Mouse (Mus musculus) liver, embryonic 16.5 days (tissue): Measurements from ENCODE around the gene Kcnd3. TPM values are rescaled to one million over a fixed set of nuclear protein-coding genes. Genes with fewer than 3 reads are reported as not detected.

Source experiments
- ATAC-seq: fragments of 200-750 bp; cut with Nextera tagmentation; 2 replicates; pipeline ENCODE4 v1.8.0; 2017; ENCODE audit warnings: low read depth, mild to moderate bottlenecking, moderate number of reproducible peaks, moderate library complexity
- H3K27ac ChIP-seq: fragments of 300-500 bp; sonication (generic); 2 replicates; pipeline ENCODE4 v1.5.1; 2014; ENCODE audit warnings: mild to moderate bottlenecking, low read length
- H3K27me3 ChIP-seq: fragments of 300-500 bp; sonication (generic); 2 replicates; pipeline ENCODE4 v1.6.1; 2014; ENCODE audit warnings: low read depth, low read length, mixed read lengths; ENCODE audit not compliant: control insufficient read depth, insufficient read depth
- H3K36me3 ChIP-seq: fragments of 300-500 bp; sonication (generic); 2 replicates; pipeline ENCODE4 v1.6.1; 2014; ENCODE audit warnings: mild to moderate bottlenecking; ENCODE audit not compliant: control insufficient read depth, insufficient read depth
- H3K4me1 ChIP-seq: fragments of 300-500 bp; sonication (generic); 2 replicates; pipeline ENCODE4 v1.6.1; 2014; ENCODE audit warnings: low read depth, low read length, mixed read lengths; ENCODE audit not compliant: control insufficient read depth
- H3K4me2 ChIP-seq: fragments of 300-500 bp; sonication (generic); 2 replicates; pipeline ENCODE4 v1.6.1; 2014; ENCODE audit warnings: low read depth, low read length, mixed read lengths
- H3K4me3 ChIP-seq: fragments of 300-500 bp; sonication (generic); 2 replicates; pipeline ENCODE4 v1.5.1; 2014; ENCODE audit warnings: low read depth, mild to moderate bottlenecking, low read length
- H3K9ac ChIP-seq: fragments of 300-500 bp; sonication (generic); 2 replicates; pipeline ENCODE4 v1.6.1; 2014; ENCODE audit warnings: low read depth, low read length
- H3K9me3 ChIP-seq: fragments of 300-500 bp; sonication (generic); replicated peaks from 2 replicates; pipeline ENCODE4 v1.6.1; 2016; ENCODE audit warnings: low read length; ENCODE audit not compliant: control insufficient read depth
- WGBS: fragments of 180-500 bp; shearing (Covaris S2); extraction: QIAGEN DNeasy Blood & Tissue Kit; methylation state at CpG from one replicate; pipeline ENCODE4 v1.1.7; 2014; ENCODE audit not compliant: insufficient replicate concordance; 5-methylcytosine and 5-hydroxymethylcytosine counted together
- polyA plus RNA-seq: library from polyadenylated mRNA; unstranded; fragments of >200 nt; fragmentation: Nextera tagmentation; extraction: Ambion mirVana; gene quantifications from 2 replicates; pipeline ENCODE4 v1.2.1, GENCODE M21; 2015

Gene Kcnd3
- 0.04 and 0.05 TPM in 2 replicates for polyA plus RNA-seq

DNA sequence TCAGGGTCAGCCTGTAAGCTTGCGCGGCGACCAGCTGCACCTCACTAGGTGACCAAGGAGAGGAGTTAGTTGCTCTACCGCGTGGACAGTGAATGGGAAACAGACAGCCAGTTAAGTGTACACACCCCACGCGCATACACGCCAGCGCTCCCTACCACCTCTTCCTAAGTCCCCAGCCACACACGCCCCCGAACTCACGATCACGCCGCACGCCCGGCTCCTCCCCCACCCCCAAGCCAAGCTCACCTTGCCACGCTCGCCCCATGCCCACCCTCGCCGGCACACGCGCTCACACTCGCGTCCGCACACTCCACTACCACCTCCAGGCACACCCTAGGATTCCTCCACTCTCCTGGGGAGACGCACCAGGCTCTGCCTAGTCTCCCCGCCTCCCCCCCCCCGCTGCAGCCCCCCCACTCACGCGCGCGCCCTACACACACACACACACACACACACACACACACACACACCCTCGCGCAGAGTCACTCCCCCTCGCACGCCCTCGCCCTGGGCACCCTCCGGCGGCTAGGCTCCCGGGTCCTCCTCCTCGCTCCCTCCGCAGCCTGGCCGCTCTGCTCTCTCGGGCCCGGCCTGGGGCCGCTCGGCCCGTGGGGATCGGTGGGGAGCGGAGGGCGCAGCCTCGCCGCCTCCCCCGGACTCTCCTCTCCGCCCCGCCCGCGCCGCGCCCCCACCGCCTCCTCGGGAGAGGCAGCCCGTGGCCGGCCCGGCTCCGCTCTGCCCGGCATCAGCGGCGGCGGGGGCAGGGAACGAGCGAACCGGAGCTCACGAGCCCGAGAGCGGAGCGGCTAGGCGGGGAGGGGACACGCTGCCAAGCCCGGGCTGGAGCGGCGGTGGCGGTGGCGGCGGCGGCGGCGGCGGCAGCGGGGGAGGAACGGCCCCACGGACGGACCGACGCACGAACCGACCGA is at the start of gene Kcnd3:
Kcnd3 (plus strand) TSS at position 704 of the 929 bp plus-strand sequence.
- H3K4me1 ChIP-seq = no peaks in the 10 kb centered on the region; the same call in 1 of the 2 replicates
- H3K9ac ChIP-seq = no peak within 1 kb of the TSS
- 3% methylated on average over 51 of the region's 98 CpGs for WGBS
- peaks cover 63% of the 10 kb centered on the region for H3K27me3 ChIP-seq
- H3K4me3 ChIP-seq = peak within 1 kb of the TSS; percentile 42
- peak within 1 kb of the TSS; percentile 62 for H3K4me2 ChIP-seq
- no peaks in the 10 kb centered on the region for H3K36me3 ChIP-seq
- no peak for ATAC-seq
- H3K27ac ChIP-seq = no peak within 1 kb of the TSS
- H3K9me3 ChIP-seq = no peaks in the 10 kb centered on the region

GRCm38 (mm10) chr3:105402676-105403075 is 49.5 kb upstream of the Kcnd3 start:
- H3K27me3 ChIP-seq = no peaks in the 10 kb centered on the region
- WGBS = 7% methylated on average over 5 of the region's 5 CpGs
- no peak overlapping the region for H3K4me2 ChIP-seq
- no peak overlapping the region for H3K27ac ChIP-seq
- no peak overlapping the region for H3K4me3 ChIP-seq
- H3K4me1 ChIP-seq = no peaks in the 10 kb centered on the region
- H3K9ac ChIP-seq = no peak overlapping the region
- no peaks in the 10 kb centered on the region for H3K36me3 ChIP-seq
- no peaks in the 10 kb centered on the region for H3K9me3 ChIP-seq
- ATAC-seq = no peak

- WGBS = 49% methylated on average over 5 of the region's 5 CpGs
- H3K36me3 ChIP-seq = no peaks in the 10 kb centered on the region
- no peak overlapping the region for H3K4me3 ChIP-seq
- no peaks in the 10 kb centered on the region for H3K4me1 ChIP-seq
- no peaks in the 10 kb centered on the region for H3K9me3 ChIP-seq
- ATAC-seq = no peak
- H3K9ac ChIP-seq = no peak overlapping the region
- no peaks in the 10 kb centered on the region for H3K27me3 ChIP-seq
- H3K27ac ChIP-seq = no peak overlapping the region
- no peak overlapping the region for H3K4me2 ChIP-seq
Measured at GRCm38 (mm10) chr3:105403410-105404076, 48.6 kb upstream of the Kcnd3 start.

GRCm38 (mm10) chr3:105404077-105404446 is 48.1 kb upstream of the Kcnd3 start:
- Histone ChIP-seq H3K27ac (no peak overlapping the region), H3K27me3 (no peaks in the 10 kb centered on the region), H3K9ac (no peak overlapping the region), H3K4me2 (no peak overlapping the region), H3K4me3 (no peak overlapping the region), H3K9me3 (no peaks in the 10 kb centered on the region), H3K4me1 (no peaks in the 10 kb centered on the region), H3K36me3 (no peaks in the 10 kb centered on the region)
- no peak for ATAC-seq
- whole genome bisulfite sequencing = 58% methylated on average over 4 of the region's 4 CpGs

DNA sequence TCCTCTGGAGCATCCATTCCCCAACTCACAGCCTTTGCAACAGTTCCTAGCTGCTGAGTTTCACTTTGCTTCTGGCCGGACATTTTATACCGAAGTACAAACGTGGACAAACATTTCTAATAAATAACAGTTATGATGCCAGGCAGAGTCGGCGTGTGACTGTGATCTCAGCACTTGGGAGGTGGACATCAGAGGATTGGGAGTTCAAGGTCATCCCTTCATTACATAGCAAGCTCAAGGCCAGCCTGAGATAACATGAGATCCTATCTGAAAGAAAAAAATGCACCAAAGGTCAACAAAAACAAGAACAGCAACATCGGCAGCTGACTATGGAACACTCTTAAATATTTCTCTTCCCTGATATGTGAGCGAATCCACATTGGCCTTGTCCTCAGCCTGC is 46.6 kb upstream of the Kcnd3 start:
- ATAC-seq = no peak
- no peak overlapping the region for H3K9ac ChIP-seq
- no peaks in the 10 kb centered on the region for H3K9me3 ChIP-seq
- no peak overlapping the region for H3K4me3 ChIP-seq
- 74% methylated on average over 7 of the region's 7 CpGs for WGBS
- no peaks in the 10 kb centered on the region for H3K36me3 ChIP-seq
- no peak overlapping the region for H3K4me2 ChIP-seq
- H3K4me1 ChIP-seq = no peaks in the 10 kb centered on the region
- no peak overlapping the region for H3K27ac ChIP-seq
- H3K27me3 ChIP-seq = no peaks in the 10 kb centered on the region

GRCm38 (mm10) chr3:105406036-105406435 is 46.1 kb upstream of the Kcnd3 start:
- no peak for ATAC-seq
- no peak overlapping the region for H3K27ac ChIP-seq
- H3K4me3 ChIP-seq = no peak overlapping the region
- H3K36me3 ChIP-seq = no peaks in the 10 kb centered on the region
- no peak overlapping the region for H3K4me2 ChIP-seq
- H3K9ac ChIP-seq = no peak overlapping the region
- H3K4me1 ChIP-seq = no peaks in the 10 kb centered on the region
- H3K27me3 ChIP-seq = no peaks in the 10 kb centered on the region
- WGBS = 63% methylated on average over 7 of the region's 7 CpGs
- no peaks in the 10 kb centered on the region for H3K9me3 ChIP-seq

DNA sequence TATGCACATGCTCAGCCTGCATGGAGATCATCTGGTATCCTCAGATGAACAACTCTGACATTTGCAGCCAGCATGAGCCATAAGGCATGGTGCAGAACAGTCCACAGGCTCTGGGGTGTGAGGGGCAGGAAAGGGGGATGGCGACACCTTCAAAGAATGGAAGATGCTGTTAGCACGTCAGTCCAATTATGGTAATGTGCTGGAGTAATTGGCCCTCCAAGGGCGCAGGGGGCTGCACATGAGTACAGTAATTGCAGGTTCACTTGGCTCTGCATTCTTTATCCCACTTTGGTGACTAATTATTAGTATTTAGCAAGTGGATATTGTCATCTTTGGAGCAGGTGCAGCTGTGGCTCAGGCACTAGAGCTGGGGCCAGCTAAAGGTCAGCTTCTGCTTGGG is 43.9 kb upstream of the Kcnd3 start:
- H3K9me3 ChIP-seq = no peaks in the 10 kb centered on the region
- no peak overlapping the region for H3K27ac ChIP-seq
- no peak for ATAC-seq
- no peak overlapping the region for H3K9ac ChIP-seq
- H3K36me3 ChIP-seq = no peaks in the 10 kb centered on the region
- H3K4me1 ChIP-seq = no peaks in the 10 kb centered on the region
- no peaks in the 10 kb centered on the region for H3K27me3 ChIP-seq
- H3K4me3 ChIP-seq = no peak overlapping the region
- H3K4me2 ChIP-seq = no peak overlapping the region
- 57% methylated on average over 3 of the region's 3 CpGs for WGBS

DNA sequence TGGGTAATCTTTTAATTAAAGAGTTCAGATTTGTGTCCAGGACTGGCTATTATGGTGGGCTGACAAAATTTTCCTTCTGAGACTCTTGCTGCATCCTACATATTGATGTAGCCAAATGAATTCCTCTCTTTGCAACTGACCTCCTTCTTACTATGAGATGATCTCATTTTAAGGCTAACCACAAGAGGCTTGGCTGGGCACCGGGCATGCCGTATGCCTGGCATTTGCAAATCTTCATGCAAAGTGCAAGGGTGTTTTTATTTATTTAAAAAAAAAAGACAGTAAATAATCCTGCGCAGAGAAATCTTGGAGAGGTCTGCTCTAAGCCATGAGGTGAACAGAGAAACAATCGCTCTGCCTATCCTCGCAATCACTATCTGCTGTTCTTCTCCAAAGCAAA is 41.3 kb upstream of the Kcnd3 start:
- Histone ChIP-seq H3K9me3 (no peaks in the 10 kb centered on the region), H3K36me3 (no peaks in the 10 kb centered on the region), H3K9ac (no peak overlapping the region), H3K4me1 (no peaks in the 10 kb centered on the region), H3K27me3 (no peaks in the 10 kb centered on the region), H3K4me2 (no peak overlapping the region), H3K27ac (no peak overlapping the region), H3K4me3 (no peak overlapping the region)
- WGBS = 82% methylated on average over 5 of the region's 5 CpGs
- no peak for ATAC-seq

- WGBS = 58% methylated on average over 4 of the region's 4 CpGs
- no peaks in the 10 kb centered on the region for H3K27me3 ChIP-seq
- ATAC-seq = no peak
Measured at GRCm38 (mm10) chr3:105411776-105412175, 40.4 kb upstream of the Kcnd3 start.

More at GRCm38 (mm10) chr3:105411776-105412175, 40.4 kb upstream of the Kcnd3 start:
- no peak overlapping the region for H3K9ac ChIP-seq
- H3K36me3 ChIP-seq = no peaks in the 10 kb centered on the region
- H3K9me3 ChIP-seq = no peaks in the 10 kb centered on the region
- H3K4me2 ChIP-seq = no peak overlapping the region
- H3K27ac ChIP-seq = no peak overlapping the region
- no peak overlapping the region for H3K4me3 ChIP-seq
- H3K4me1 ChIP-seq = no peaks in the 10 kb centered on the region
